Mouse (Mus musculus) bone marrow macrophage, adult 2 months (primary cell): ENCODE measurements around the gene Sec16b.

ENCODE experiments used
- CTCF ChIP-seq: IDR thresholded peaks from 2 replicates; pipeline ENCODE4 v1.5.1; 2012; ENCODE audit warnings: low read depth, mild to moderate bottlenecking, low read length, moderate library complexity
- POLR2A ChIP-seq: IDR thresholded peaks from 2 replicates; pipeline ENCODE4 v1.6.1; 2012; ENCODE audit warnings: mild to moderate bottlenecking, low read depth, low read length, borderline replicate concordance

DNA sequence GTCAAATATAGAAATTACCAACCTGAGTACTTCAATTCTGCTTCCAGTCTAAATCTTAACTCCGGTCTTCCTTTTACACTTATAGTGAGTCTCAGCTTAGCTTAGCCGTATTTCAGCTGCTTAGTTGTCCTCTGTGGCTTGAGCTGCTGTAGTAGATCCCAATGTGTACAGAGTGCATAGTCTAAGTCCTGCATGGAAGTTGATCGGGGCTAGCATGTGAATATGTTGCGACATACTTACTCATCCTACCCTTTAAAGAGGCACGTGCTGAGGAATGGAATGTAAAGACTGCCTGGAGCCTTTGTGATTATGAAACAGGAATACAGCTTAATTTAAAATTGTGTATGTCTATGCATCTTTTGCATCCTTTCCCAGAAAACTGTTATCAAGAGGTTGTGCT lies 88.0 kb downstream of the Sec16b start:
- TF ChIP-seq CTCF: no peak
- no peak for TF ChIP-seq POLR2A
